Mouse (Mus musculus) ES-Bruce4 (cell line): Measurements from ENCODE around the gene Adh7.

ENCODE experiments used
- CTCF ChIP-seq: IDR thresholded peaks from one replicate; pipeline ENCODE4 v1.8.1; 2011; ENCODE audit warnings: low read depth, low read length
- POLR2A ChIP-seq: IDR thresholded peaks from one replicate; pipeline ENCODE4 v1.8.1; 2011; ENCODE audit warnings: low read length; ENCODE audit not compliant: insufficient read depth

- TF ChIP-seq CTCF (no peak), POLR2A (no peak)
Observed at GRCm38 (mm10) chr3:138198722-138199068, 18.9 kb upstream of the Adh7 start.
